Mouse (Mus musculus) 3T3-L1 (cell line): ENCODE measurements around the gene Ptger3.
A peak's percentile ranks its signal among the peaks of the same experiment; 100 is the strongest.

ENCODE experiments used
- DNase-seq: peaks from one replicate; pipeline ENCODE4 v3.0.0-alpha.2; 2015; ENCODE audit warnings: low read depth, low spot score

Gene Ptger3

GRCm38 (mm10) chr3:157582626-157583405, 16.1 kb downstream of the Ptger3 start:
- peak; percentile 62 for DNase-seq

GRCm38 (mm10) chr3:157597837-157598379, 31.2 kb downstream of the Ptger3 start:
- no peak for DNase-seq

- DNase-seq = no peak
These were observed 38.2 kb downstream of the Ptger3 start for GRCm38 (mm10) chr3:157604684-157605410.

- no peak for DNase-seq
These were observed 38.7 kb downstream of the Ptger3 start for GRCm38 (mm10) chr3:157605411-157605740.

DNA sequence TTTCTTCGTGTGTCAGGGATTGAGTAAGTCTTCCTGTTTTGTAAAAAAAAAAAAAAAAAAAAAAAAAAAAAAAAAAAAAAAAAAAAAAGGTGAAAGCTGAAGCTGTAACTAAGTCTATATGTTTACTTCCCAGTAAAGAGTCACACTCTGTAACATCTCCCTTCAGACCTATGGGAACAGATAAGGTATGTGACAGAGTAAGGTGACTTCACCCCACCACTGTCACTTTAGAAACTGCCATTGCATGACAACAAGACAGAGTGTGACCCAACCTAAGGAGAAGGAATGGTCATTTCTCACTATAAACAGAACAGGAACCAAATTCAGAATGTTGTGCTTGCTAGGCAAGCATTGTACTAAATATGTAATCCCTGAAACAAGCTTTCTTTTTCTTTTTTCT, 46.9 kb downstream of the Ptger3 start:
- no peak for DNase-seq

- no peak for DNase-seq
These were observed 50.3 kb downstream of the Ptger3 start for GRCm38 (mm10) chr3:157616949-157617348.

- no peak for DNase-seq
These were observed 60.7 kb downstream of the Ptger3 start for GRCm38 (mm10) chr3:157627407-157627806.

DNA sequence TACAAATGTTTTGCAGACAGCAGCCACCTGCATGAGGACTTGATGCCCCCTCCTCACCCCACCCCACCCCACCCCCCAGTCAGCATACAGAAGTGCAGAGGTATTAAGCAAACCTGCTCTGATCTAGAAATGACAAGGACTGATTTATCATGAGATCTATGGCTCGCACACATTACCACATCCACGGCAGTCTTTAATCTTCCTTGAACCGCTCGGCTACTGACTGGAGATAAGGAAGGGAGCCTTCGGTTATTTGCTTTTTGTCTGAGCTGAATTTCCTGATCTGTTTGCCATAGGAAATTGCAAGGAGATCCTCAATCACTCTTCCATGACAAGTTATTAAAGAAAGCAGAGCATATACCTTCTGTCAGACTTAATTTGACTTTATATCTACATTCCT, 64.0 kb downstream of the Ptger3 start:
- no peak for DNase-seq

GRCm38 (mm10) chr3:157631383-157631782, 64.7 kb downstream of the Ptger3 start:
- DNase-seq = no peak

- no peak for DNase-seq
These were observed 67.7 kb downstream of the Ptger3 start for GRCm38 (mm10) chr3:157634431-157634830.

DNA sequence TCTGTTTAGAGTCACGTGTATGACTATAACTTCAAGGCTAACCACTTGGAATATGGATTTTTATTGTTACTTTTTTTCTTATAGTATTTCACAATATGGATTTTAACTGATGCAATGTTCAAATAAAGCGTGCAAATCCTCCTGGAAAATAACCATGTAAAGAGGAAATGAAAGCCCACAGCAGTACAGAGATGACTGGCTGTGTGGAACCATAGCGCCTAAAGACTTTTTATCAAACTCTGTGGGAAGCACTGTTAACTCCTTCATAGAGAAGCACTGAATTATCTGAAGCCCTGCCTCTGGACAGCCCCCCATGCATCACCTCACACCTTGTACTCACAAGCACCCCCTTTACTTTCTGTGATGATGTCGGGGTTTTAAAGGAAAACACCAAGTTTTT, 69.0 kb downstream of the Ptger3 start:
- no peak for DNase-seq

DNA sequence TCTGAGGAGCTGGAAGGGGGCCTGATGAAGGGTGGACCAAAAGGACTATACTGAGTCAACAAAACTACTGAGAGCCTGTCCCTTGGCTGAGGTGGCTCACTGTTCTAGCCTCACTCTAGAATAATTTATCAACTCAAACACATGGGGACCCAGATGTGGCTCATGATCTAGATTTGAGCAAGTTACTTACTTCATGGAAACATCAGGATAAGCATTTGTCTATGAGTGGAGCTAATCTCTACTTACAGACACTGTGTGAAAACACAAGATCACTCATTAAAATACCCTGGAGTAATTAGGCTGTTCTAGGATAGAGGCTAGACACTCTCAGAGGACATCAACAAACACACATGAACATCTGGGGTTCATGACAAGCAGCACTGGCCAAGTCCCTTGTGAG, 70.2 kb downstream of the Ptger3 start:
- no peak for DNase-seq

- DNase-seq = no peak
These were observed 70.6 kb downstream of the Ptger3 start for GRCm38 (mm10) chr3:157637341-157637740.

DNA sequence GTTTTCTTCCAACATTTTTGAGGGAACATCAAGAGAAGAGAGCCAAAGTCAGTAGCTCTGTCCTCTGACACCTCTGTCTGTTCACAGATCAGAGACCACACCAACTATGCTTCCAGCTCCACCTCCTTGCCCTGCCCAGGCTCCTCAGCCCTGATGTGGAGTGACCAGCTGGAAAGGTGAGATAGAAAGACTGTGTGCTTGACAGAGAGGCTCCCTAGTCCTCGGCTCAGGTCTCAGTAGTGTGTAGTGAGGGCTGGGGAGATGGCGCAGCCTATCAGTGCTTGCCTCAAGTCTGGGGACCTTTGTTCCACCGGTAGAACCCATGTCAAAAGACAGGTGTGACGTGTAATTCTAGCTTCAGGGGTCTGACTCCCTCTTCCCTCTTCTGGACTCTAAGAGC, 74.9 kb downstream of the Ptger3 start:
- DNase-seq = no peak

- DNase-seq = no peak
These were observed 94.9 kb downstream of the Ptger3 start for GRCm38 (mm10) chr3:157661622-157662021.

GRCm38 (mm10) chr3:157664486-157665041, 97.9 kb downstream of the Ptger3 start:
- no peak for DNase-seq

GRCm38 (mm10) chr3:157665471-157665870, 98.8 kb downstream of the Ptger3 start:
- no peak for DNase-seq

DNA sequence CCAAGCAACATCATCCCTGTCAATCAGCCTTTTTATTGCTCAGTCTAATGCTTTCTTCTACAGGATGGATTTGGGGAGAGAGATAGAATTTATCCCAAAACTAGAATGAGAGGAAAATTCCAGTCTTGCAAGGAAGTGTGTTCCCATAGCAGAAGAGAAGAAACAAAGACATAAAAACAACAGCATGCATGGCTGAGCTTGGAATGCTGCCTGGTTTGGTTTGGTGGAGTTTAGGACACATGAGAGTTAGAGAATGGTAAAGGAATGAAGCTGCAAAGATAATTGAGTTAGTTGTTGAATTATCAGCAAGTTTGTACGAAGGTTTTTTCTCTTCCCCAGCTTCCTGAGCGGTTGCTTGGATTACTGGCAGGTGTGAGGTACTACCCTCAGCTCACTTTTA, 99.5 kb downstream of the Ptger3 start:
- DNase-seq = no peak

- no peak for DNase-seq
These were observed 119.4 kb downstream of the Ptger3 start for GRCm38 (mm10) chr3:157686105-157686504.

- DNase-seq = no peak
These were observed 121.9 kb downstream of the Ptger3 start for GRCm38 (mm10) chr3:157688419-157689162.
